ENCODE assay signal across 9 mouse cellular contexts in the genomic region with DNA sequence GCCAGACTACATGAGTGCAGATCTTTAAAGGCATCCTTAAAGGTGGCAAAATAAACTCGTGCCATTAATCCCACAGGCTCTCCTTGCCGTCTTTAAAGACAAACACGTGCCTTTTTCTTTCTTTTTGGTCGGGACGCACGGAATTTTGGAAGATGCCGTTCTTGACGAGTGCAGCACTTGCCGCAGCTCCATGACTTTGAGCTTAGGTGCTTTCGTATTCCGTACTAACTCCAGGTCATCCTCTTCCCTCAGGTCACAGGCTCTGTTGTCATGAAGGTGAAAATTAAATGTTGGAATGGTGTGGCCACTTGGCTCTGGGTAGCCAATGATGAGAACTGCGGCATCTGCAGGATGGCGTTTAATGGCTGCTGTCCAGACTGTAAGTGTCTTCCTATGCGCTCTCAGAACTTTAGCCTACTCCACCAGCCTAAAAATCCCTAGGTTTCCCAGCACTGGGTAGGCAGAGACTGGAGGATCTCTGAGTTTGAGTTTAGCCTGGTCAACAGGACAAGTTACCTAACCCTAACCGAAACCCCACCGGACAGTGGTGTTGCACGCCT. TPM values are rescaled to one million over a fixed set of nuclear protein-coding genes. Genes with fewer than 3 reads are reported as not detected.
DNase-seq lines count a peak whose midpoint lies in the region; ATAC-seq and TF ChIP-seq lines count a peak whose summit lies in the region.
"Had no signal": no experiment of that assay in that cellular context is flagged by ENCODE, and none has a peak within 500 bp of the region (broad histone marks: within the 10 kb centered on the region; RNA-seq: fewer than 3 reads in every experiment).

No protein-coding gene starts in this region.

- TF ChIP-seq CTCF in MEL (IDR thresholded peaks at IDR 0.05 in 2 of 3, conservative IDR thresholded peaks at IDR 0.05 in 1 of 3; ENCODE audit: control insufficient read depth in 1 of 3, insufficient read depth in 1 of 3, low read depth in 2 of 3, low read length in 3 of 3, poor library complexity in 1 of 3, severe bottlenecking in 1 of 3), result no peak
- TF ChIP-seq CTCF in heart, postnatal 0 days (IDR thresholded peaks at IDR 0.05; ENCODE audit: low read depth), result no peak

- no peak for DNase-seq in heart, postnatal 25 days (ENCODE audit: low spot score)
- DNase-seq in MEL (ENCODE audit: low read depth, low spot score), result no peak
- DNase-seq in heart, postnatal 0 days (ENCODE audit: low spot score), result no peak
- DNase-seq in midbrain, embryonic 11.5 days (ENCODE audit: low spot score, missing footprints), result peak; percentile 84
- no peak for DNase-seq in left cerebral cortex, postnatal 10 days (ENCODE audit: extremely low spot score in 1 of 2, low spot score in 2 of 2)
- no peak for DNase-seq in left cerebral cortex, postnatal 36 days (ENCODE audit: low spot score in 2 of 2)
- no peak for DNase-seq in kidney, postnatal 25 days

- intact Hi-C loops in heart, postnatal 25 days (cut with DNase I), result no loop called here
- intact Hi-C loops in left cerebral cortex, postnatal 10 days (cut with DNase I), result no loop called here
- intact Hi-C loops in left cerebral cortex, postnatal 36 days (cut with DNase I), result no loop called here

- WGBS in heart, embryonic 14.5 days, result 48% methylated on average over 17 of the region's 17 CpGs
- 42% methylated on average over 17 of the region's 17 CpGs for WGBS in heart, postnatal 0 days
- WGBS in midbrain, embryonic 11.5 days, result 53% methylated on average over 17 of the region's 17 CpGs

- TF ChIP-seq EP300 in MEL (IDR thresholded peaks at IDR 0.05; ENCODE audit: low read depth in 1 of 2, low read length in 2 of 2), result no peak
- TF ChIP-seq EP300 in heart, postnatal 0 days (IDR thresholded peaks at IDR 0.05; ENCODE audit: low read depth), result no peak

- peak overlapping the region; percentile 97 for H3K4me2 ChIP-seq in heart, embryonic 14.5 days (ENCODE audit: low read length)
- H3K4me2 ChIP-seq in heart, postnatal 0 days (ENCODE audit: low read depth, low read length), result peak overlapping the region; percentile 71
- H3K4me2 ChIP-seq in midbrain, embryonic 11.5 days, result peak overlapping the region; percentile 72

- H3K27me3 ChIP-seq in heart, embryonic 14.5 days (ENCODE audit: control insufficient read depth, insufficient read depth, low read length), result no peaks in the 10 kb centered on the region
- no peaks in the 10 kb centered on the region for H3K27me3 ChIP-seq in MEL (ENCODE audit: control insufficient read depth in 1 of 2, insufficient read depth in 2 of 2, low read length in 2 of 2)
- no peaks in the 10 kb centered on the region for H3K27me3 ChIP-seq in heart, postnatal 0 days (ENCODE audit: control insufficient read depth, insufficient read depth, low read length)
- no peaks in the 10 kb centered on the region for H3K27me3 ChIP-seq in midbrain, embryonic 11.5 days (ENCODE audit: control insufficient read depth, insufficient read depth, low read length)

- no peak for TF ChIP-seq RAD21 in MEL (IDR thresholded peaks at IDR 0.05; ENCODE audit: low read depth, low read length)

- peaks cover 77% of the 10 kb centered on the region for H3K36me3 ChIP-seq in heart, embryonic 14.5 days (ENCODE audit: control insufficient read depth, insufficient read depth, low read length)
- H3K36me3 ChIP-seq in MEL (ENCODE audit: control insufficient read depth in 1 of 2, insufficient read depth in 2 of 2, low read length in 2 of 2), result peaks cover 36 to 47% of the 10 kb centered on the region in 2 experiments
- peaks cover 59% of the 10 kb centered on the region for H3K36me3 ChIP-seq in heart, postnatal 0 days (replicated peaks; ENCODE audit: control insufficient read depth, insufficient read depth, low read length)
- peaks cover 22% of the 10 kb centered on the region for H3K36me3 ChIP-seq in midbrain, embryonic 11.5 days (ENCODE audit: control insufficient read depth, insufficient read depth, low read length)

- H3K9ac ChIP-seq in heart, embryonic 14.5 days (ENCODE audit: low read length), result peak overlapping the region; percentile 100
- H3K9ac ChIP-seq in MEL (ENCODE audit: control insufficient read depth, low read depth, low read length, poor library complexity, severe bottlenecking), result peak overlapping the region; percentile 93
- peak overlapping the region; percentile 49; the same call in 1 of the 2 replicates for H3K9ac ChIP-seq in heart, postnatal 0 days (replicated peaks; ENCODE audit: low read depth, low read length)
- peak overlapping the region; percentile 99 for H3K9ac ChIP-seq in midbrain, embryonic 11.5 days (ENCODE audit: low read length)

- peak overlapping the region; percentile 59 to 99 for H3K4me3 ChIP-seq in heart, embryonic 14.5 days (ENCODE audit: control insufficient read depth in 1 of 2, insufficient read depth in 1 of 2, low read depth in 1 of 2, low read length in 2 of 2)
- peak overlapping the region; percentile 63 to 89 for H3K4me3 ChIP-seq in MEL (ENCODE audit: control insufficient read depth in 1 of 2, insufficient read depth in 1 of 2, low read depth in 2 of 2, low read length in 2 of 2)
- H3K4me3 ChIP-seq in heart, postnatal 0 days (ENCODE audit: low read depth, low read length), result peak overlapping the region; percentile 89
- peak overlapping the region; percentile 100 for H3K4me3 ChIP-seq in midbrain, embryonic 11.5 days (ENCODE audit: low read depth, low read length)

- TF ChIP-seq POLR2A in MEL (IDR thresholded peaks at IDR 0.05; ENCODE audit: control insufficient read depth in 1 of 2, insufficient read depth in 1 of 2, low read depth in 1 of 2, low read length in 2 of 2, poor library complexity in 1 of 2), result no peak

- H3K27ac ChIP-seq in heart, embryonic 14.5 days (replicated peaks in 1 of 2; ENCODE audit: control insufficient read depth in 1 of 2, insufficient read depth in 1 of 2, low read depth in 2 of 2, low read length in 2 of 2), result peak overlapping the region; percentile 68 to 92
- H3K27ac ChIP-seq in MEL (ENCODE audit: control insufficient read depth, low read depth, low read length), result peak overlapping the region; percentile 92
- H3K27ac ChIP-seq in heart, postnatal 0 days (ENCODE audit: low read depth), result peak overlapping the region; percentile 79; the same call in 1 of the 2 replicates
- H3K27ac ChIP-seq in midbrain, embryonic 11.5 days (ENCODE audit: low read depth, low read length), result peak overlapping the region; percentile 64; the same call in 1 of the 2 replicates

- H3K79me2 ChIP-seq in MEL (ENCODE audit: control insufficient read depth, insufficient read depth, low read length, poor library complexity), result peaks cover 54% of the 10 kb centered on the region

- no peaks in the 10 kb centered on the region for H3K9me3 ChIP-seq in heart, embryonic 14.5 days (ENCODE audit: control insufficient read depth, low read length)
- no peaks in the 10 kb centered on the region for H3K9me3 ChIP-seq in MEL (replicated peaks; ENCODE audit: insufficient read depth, low read length)
- H3K9me3 ChIP-seq in heart, postnatal 0 days (replicated peaks; ENCODE audit: control insufficient read depth, low read length), result no peaks in the 10 kb centered on the region
- no peaks in the 10 kb centered on the region for H3K9me3 ChIP-seq in midbrain, embryonic 11.5 days (ENCODE audit: control insufficient read depth, low read length)

- ATAC-seq in heart, embryonic 14.5 days (ENCODE audit: insufficient number of reproducible peaks, insufficient read depth, low FRiP score, low read depth), result no peak
- no peak for ATAC-seq in heart, postnatal 0 days (ENCODE audit: insufficient read depth, low read depth)
- no peak for ATAC-seq in midbrain, embryonic 11.5 days (ENCODE audit: low FRiP score)

- peaks cover 11 to 16% of the 10 kb centered on the region in 2 experiments for H3K4me1 ChIP-seq in heart, embryonic 14.5 days (ENCODE audit: control insufficient read depth in 2 of 2, insufficient read depth in 2 of 2, low read length in 2 of 2)
- H3K4me1 ChIP-seq in MEL (ENCODE audit: control insufficient read depth in 1 of 2, insufficient read depth in 2 of 2, low read length in 2 of 2), result peaks cover 5 to 37% of the 10 kb centered on the region in 2 experiments
- peaks cover 12% of the 10 kb centered on the region for H3K4me1 ChIP-seq in heart, postnatal 0 days (ENCODE audit: control insufficient read depth, insufficient read depth)
- H3K4me1 ChIP-seq in midbrain, embryonic 11.5 days (ENCODE audit: control insufficient read depth, insufficient read depth, low read length), result peaks cover 15% of the 10 kb centered on the region

RNA-seq across cellular contexts. Expression of a gene that starts 0.8 kb away (rescaled TPM):
- polyA plus RNA-seq in heart, embryonic 14.5 days (2014; fragmentation: Nextera tagmentation; extraction: Ambion mirVana), result 223 and 251 TPM in 2 replicates
- 10 to 100 TPM; 82.6 to 90.3 TPM for total RNA-seq in heart, postnatal 25 days (2021)
- total RNA-seq in MEL (2012; rRNA removed), result 97.3 and 130 TPM in 2 replicates
- 100 to 1,000 TPM in 1 of 2 experiments, not detected in 1; 120 TPM for polyA plus RNA-seq in MEL (2012; ENCODE audit: insufficient read depth in 1 of 2, insufficient read length in 2 of 2, low read depth in 1 of 2, low replicate concordance in 2 of 2, missing spikeins in 1 of 2)
- 41.1 and 43.4 TPM in 2 replicates for total RNA-seq in heart, postnatal 0 days (2014; rRNA removed; ENCODE audit: low replicate concordance)
- 163 and 185 TPM in 2 replicates for polyA plus RNA-seq in heart, postnatal 0 days (2015; fragmentation: Nextera tagmentation; extraction: Ambion mirVana)
- 178 and 204 TPM in 2 replicates for polyA plus RNA-seq in midbrain, embryonic 11.5 days (2014; fragmentation: Nextera tagmentation; extraction: Ambion mirVana)
- 100 to 1,000 TPM; 102 to 110 TPM for total RNA-seq in left cerebral cortex, postnatal 10 days (2021)
- total RNA-seq in left cerebral cortex, postnatal 36 days (2021), result 10 to 100 TPM; 91.4 to 99.7 TPM

RNA-seq across cellular contexts. Expression of a gene that starts 0.9 kb away (rescaled TPM):
- polyA plus RNA-seq in heart, embryonic 14.5 days (2014; fragmentation: Nextera tagmentation; extraction: Ambion mirVana), result 251 and 254 TPM in 2 replicates
- total RNA-seq in heart, postnatal 25 days (2021), result 10 to 100 TPM; 49.3 to 52.6 TPM
- 1,072 and 1,078 TPM in 2 replicates for total RNA-seq in MEL (2012; rRNA removed)
- 100 to 1,000 TPM in 1 of 2 experiments, not detected in 1; 600 TPM for polyA plus RNA-seq in MEL (2012; ENCODE audit: insufficient read depth in 1 of 2, insufficient read length in 2 of 2, low read depth in 1 of 2, low replicate concordance in 2 of 2, missing spikeins in 1 of 2)
- total RNA-seq in heart, postnatal 0 days (2014; rRNA removed; ENCODE audit: low replicate concordance), result 104 and 132 TPM in 2 replicates
- 147 and 155 TPM in 2 replicates for polyA plus RNA-seq in heart, postnatal 0 days (2015; fragmentation: Nextera tagmentation; extraction: Ambion mirVana)
- 820 and 827 TPM in 2 replicates for polyA plus RNA-seq in midbrain, embryonic 11.5 days (2014; fragmentation: Nextera tagmentation; extraction: Ambion mirVana)
- 10 to 100 TPM; 69.3 to 76.5 TPM for total RNA-seq in left cerebral cortex, postnatal 10 days (2021)
- total RNA-seq in left cerebral cortex, postnatal 36 days (2021), result 10 to 100 TPM; 59.7 to 67.5 TPM

RNA-seq across cellular contexts. Expression of a gene that starts 9.2 kb away (rescaled TPM):
- 17.5 and 18.9 TPM in 2 replicates for polyA plus RNA-seq in heart, embryonic 14.5 days (2014; fragmentation: Nextera tagmentation; extraction: Ambion mirVana)
- total RNA-seq in heart, postnatal 25 days (2021), result not detected
- 0.27 and 0.62 TPM in 2 replicates for total RNA-seq in MEL (2012; rRNA removed)
- polyA plus RNA-seq in MEL (2012; ENCODE audit: insufficient read depth in 1 of 2, insufficient read length in 2 of 2, low read depth in 1 of 2, low replicate concordance in 2 of 2, missing spikeins in 1 of 2), result 1 to 10 TPM in 1 of 2 experiments, not detected in 1; 1.7 TPM
- total RNA-seq in heart, postnatal 0 days (2014; rRNA removed; ENCODE audit: low replicate concordance), result 25.1 TPM in 1 of 2 replicates, not detected in the other
- 9.9 and 11.8 TPM in 2 replicates for polyA plus RNA-seq in heart, postnatal 0 days (2015; fragmentation: Nextera tagmentation; extraction: Ambion mirVana)
- 0.38 TPM in 1 of 2 replicates, not detected in the other for polyA plus RNA-seq in midbrain, embryonic 11.5 days (2014; fragmentation: Nextera tagmentation; extraction: Ambion mirVana)
- not detected for total RNA-seq in left cerebral cortex, postnatal 10 days (2021)
- 1 to 10 TPM in 1 of 2 experiments, not detected in 1; 1.2 TPM for total RNA-seq in left cerebral cortex, postnatal 36 days (2021)
- total RNA-seq: hematopoietic stem cell, adult 5-6 weeks had no signal

RNA-seq across cellular contexts. Expression of a gene that starts 17.6 kb away (rescaled TPM):
- polyA plus RNA-seq in heart, embryonic 14.5 days (2014; fragmentation: Nextera tagmentation; extraction: Ambion mirVana), result 360 and 367 TPM in 2 replicates
- 100 to 1,000 TPM; 142 to 158 TPM for total RNA-seq in heart, postnatal 25 days (2021)
- total RNA-seq in MEL (2012; rRNA removed), result 364 and 367 TPM in 2 replicates
- polyA plus RNA-seq in MEL (2012; ENCODE audit: insufficient read depth in 1 of 2, insufficient read length in 2 of 2, low read depth in 1 of 2, low replicate concordance in 2 of 2, missing spikeins in 1 of 2), result 100 to 1,000 TPM; 601 to 821 TPM
- 204 and 231 TPM in 2 replicates for total RNA-seq in heart, postnatal 0 days (2014; rRNA removed; ENCODE audit: low replicate concordance)
- polyA plus RNA-seq in heart, postnatal 0 days (2015; fragmentation: Nextera tagmentation; extraction: Ambion mirVana), result 239 and 245 TPM in 2 replicates
- polyA plus RNA-seq in midbrain, embryonic 11.5 days (2014; fragmentation: Nextera tagmentation; extraction: Ambion mirVana), result 521 and 583 TPM in 2 replicates
- 100 to 1,000 TPM; 406 to 417 TPM for total RNA-seq in left cerebral cortex, postnatal 10 days (2021)
- total RNA-seq in left cerebral cortex, postnatal 36 days (2021), result 100 to 1,000 TPM; 304 to 344 TPM

RNA-seq across cellular contexts. Expression of a gene that starts 18.7 kb away (rescaled TPM):
- polyA plus RNA-seq in heart, embryonic 14.5 days (2014; fragmentation: Nextera tagmentation; extraction: Ambion mirVana), result 72.0 and 73.2 TPM in 2 replicates
- 10 to 100 TPM; 54.2 to 59.3 TPM for total RNA-seq in heart, postnatal 25 days (2021)
- 71.8 and 86.7 TPM in 2 replicates for total RNA-seq in MEL (2012; rRNA removed)
- polyA plus RNA-seq in MEL (2012; ENCODE audit: insufficient read depth in 1 of 2, insufficient read length in 2 of 2, low read depth in 1 of 2, low replicate concordance in 2 of 2, missing spikeins in 1 of 2), result 10 to 100 TPM in 1 of 2 experiments, not detected in 1; 87.3 TPM
- total RNA-seq in heart, postnatal 0 days (2014; rRNA removed; ENCODE audit: low replicate concordance), result 57.5 and 76.7 TPM in 2 replicates
- 67.5 and 69.6 TPM in 2 replicates for polyA plus RNA-seq in heart, postnatal 0 days (2015; fragmentation: Nextera tagmentation; extraction: Ambion mirVana)
- 89.4 and 101 TPM in 2 replicates for polyA plus RNA-seq in midbrain, embryonic 11.5 days (2014; fragmentation: Nextera tagmentation; extraction: Ambion mirVana)
- total RNA-seq in left cerebral cortex, postnatal 10 days (2021), result 100 to 1,000 TPM; 130 TPM
- total RNA-seq in left cerebral cortex, postnatal 36 days (2021), result 100 to 1,000 TPM; 115 to 135 TPM

Comparison
In these comparisons a context has a peak if more than half of its experiments do, and no peak if none do; other contexts are left out.
1. H3K9ac ChIP-seq: peak in every context shown above with its lines; median percentile 100 in heart, embryonic 14.5 days; 99 in midbrain, embryonic 11.5 days; 93 in MEL; 49 in heart, postnatal 0 days.